Mouse (Mus musculus) heart, embryonic 15.5 days (tissue): ENCODE results near the gene Socs5. TPM values are rescaled to one million over a fixed set of nuclear protein-coding genes. Genes with fewer than 3 reads are reported as not detected.

ENCODE experiments used
- ATAC-seq: fragments of 200-750 bp; cut with Nextera tagmentation; replicated peaks from 2 replicates; pipeline ENCODE4 v1.8.0; 2017; ENCODE audit warnings: low read depth, moderate TSS enrichment; ENCODE audit not compliant: insufficient number of reproducible peaks, insufficient read depth, low FRiP score
- H3K27ac ChIP-seq: fragments of 300-500 bp; sonication (generic); 2 replicates; pipeline ENCODE4 v1.5.1; 2015; ENCODE audit warnings: mild to moderate bottlenecking, inconsistent platforms
- H3K27me3 ChIP-seq: fragments of 300-500 bp; sonication (generic); 2 replicates; pipeline ENCODE4 v1.6.1; 2015; ENCODE audit warnings: inconsistent platforms
- H3K36me3 ChIP-seq: fragments of 300-500 bp; sonication (generic); 2 replicates; pipeline ENCODE4 v1.6.1; 2015; ENCODE audit warnings: mild to moderate bottlenecking, inconsistent platforms
- H3K4me1 ChIP-seq: fragments of 300-500 bp; sonication (generic); replicated peaks from 2 replicates; pipeline ENCODE4 v1.6.1; 2015; ENCODE audit warnings: inconsistent platforms
- H3K4me2 ChIP-seq: fragments of 300-500 bp; sonication (generic); 2 replicates; pipeline ENCODE4 v1.6.1; 2015; ENCODE audit warnings: inconsistent platforms, mild to moderate bottlenecking, moderate library complexity
- H3K4me3 ChIP-seq: fragments of 300-500 bp; sonication (generic); 2 replicates; pipeline ENCODE4 v1.5.1; 2015; ENCODE audit warnings: mild to moderate bottlenecking, inconsistent platforms
- H3K9ac ChIP-seq: fragments of 300-500 bp; sonication (generic); 2 replicates; pipeline ENCODE4 v1.6.1; 2015; ENCODE audit warnings: mild to moderate bottlenecking, inconsistent platforms
- H3K9me3 ChIP-seq: fragments of 300-500 bp; sonication (generic); replicated peaks from 2 replicates; pipeline ENCODE4 v1.6.1; 2016; ENCODE audit warnings: inconsistent platforms
- WGBS: fragments of 180-500 bp; shearing (Covaris S2); methylation state at CpG from one replicate; pipeline ENCODE4 v1.1.7; 2015; ENCODE audit warnings: mixed read lengths; 5-methylcytosine and 5-hydroxymethylcytosine counted together
- polyA plus RNA-seq: library from polyadenylated mRNA; unstranded; fragments of >200 nt; fragmentation: Nextera tagmentation; extraction: Ambion mirVana; gene quantifications from 2 replicates; pipeline ENCODE4 v1.2.1, GENCODE M21; 2015

The Socs5 gene
- polyA plus RNA-seq, 1 experiment from 2014 or later, result 10.5 TPM

- no peak overlapping the region for H3K27ac ChIP-seq
- WGBS, result 85% methylated on average over 6 of the region's 6 CpGs
These were observed 21.8 kb upstream of the Socs5 start for GRCm38 (mm10) chr17:87085726-87086125.

GRCm38 (mm10) chr17:87089296-87089695 is 18.2 kb upstream of the Socs5 start:
- no peak for ATAC-seq
- Histone ChIP-seq H3K9me3 (no peaks in the 10 kb centered on the region), H3K4me3 (no peak overlapping the region), H3K36me3 (no peaks in the 10 kb centered on the region), H3K4me1 (peaks cover 9% of the 10 kb centered on the region), H3K9ac (no peak overlapping the region), H3K27ac (no peak overlapping the region), H3K27me3 (0 out of 2 replicates have a peak, but pooled peaks cover 6% of the 10 kb centered on the region), H3K4me2 (no peak overlapping the region)
- WGBS, result 75% methylated on average over 7 of the region's 7 CpGs

More at GRCm38 (mm10) chr17:87085726-87086125, 21.8 kb upstream of the Socs5 start:
- no peaks in the 10 kb centered on the region for H3K27me3 ChIP-seq
- no peaks in the 10 kb centered on the region for H3K36me3 ChIP-seq
- no peaks in the 10 kb centered on the region for H3K9me3 ChIP-seq
- no peak overlapping the region for H3K4me2 ChIP-seq
- no peaks in the 10 kb centered on the region for H3K4me1 ChIP-seq
- ATAC-seq, result no peak
- no peak overlapping the region for H3K4me3 ChIP-seq
- H3K9ac ChIP-seq, result no peak overlapping the region

- Histone ChIP-seq H3K9ac (no peak overlapping the region; the same call in 1 of the 2 replicates), H3K36me3 (no peaks in the 10 kb centered on the region), H3K27me3 (0 out of 2 replicates have a peak, but pooled peaks cover 6% of the 10 kb centered on the region), H3K9me3 (no peaks in the 10 kb centered on the region), H3K4me3 (no peak overlapping the region), H3K27ac (no peak overlapping the region), H3K4me1 (peaks cover 9% of the 10 kb centered on the region), H3K4me2 (no peak overlapping the region)
- no peak for ATAC-seq
- WGBS, result 29% methylated on average over 5 of the region's 5 CpGs
These were observed 14.4 kb upstream of the Socs5 start for GRCm38 (mm10) chr17:87093061-87093460.

- Histone ChIP-seq H3K27ac (no peak overlapping the region), H3K4me3 (no peak overlapping the region), H3K4me1 (peaks cover 9% of the 10 kb centered on the region), H3K9ac (no peak overlapping the region), H3K27me3 (no peaks in the 10 kb centered on the region), H3K9me3 (no peaks in the 10 kb centered on the region), H3K4me2 (no peak overlapping the region), H3K36me3 (no peaks in the 10 kb centered on the region)
- 39% methylated on average over 2 of the region's 2 CpGs for WGBS
- no peak for ATAC-seq
These were observed 10.5 kb upstream of the Socs5 start for GRCm38 (mm10) chr17:87096951-87097350.

- Histone ChIP-seq H3K36me3 (no peaks in the 10 kb centered on the region), H3K9ac (no peak overlapping the region), H3K4me3 (no peak overlapping the region), H3K27ac (no peak overlapping the region), H3K9me3 (no peaks in the 10 kb centered on the region), H3K27me3 (no peaks in the 10 kb centered on the region), H3K4me2 (no peak overlapping the region), H3K4me1 (peaks cover 10% of the 10 kb centered on the region)
- WGBS, result 74% methylated on average over 5 of the region's 5 CpGs
- no peak for ATAC-seq
These were observed 9.9 kb upstream of the Socs5 start for GRCm38 (mm10) chr17:87097576-87097975.

- no peak overlapping the region for H3K4me2 ChIP-seq
- no peak overlapping the region for H3K9ac ChIP-seq
- no peaks in the 10 kb centered on the region for H3K27me3 ChIP-seq
- H3K36me3 ChIP-seq, result no peaks in the 10 kb centered on the region
- H3K27ac ChIP-seq, result no peak overlapping the region
- ATAC-seq, result no peak
- no peaks in the 10 kb centered on the region for H3K9me3 ChIP-seq
- H3K4me3 ChIP-seq, result no peak overlapping the region
- WGBS, result 73% methylated on average over 4 of the region's 4 CpGs
- peaks cover 7% of the 10 kb centered on the region for H3K4me1 ChIP-seq
These were observed 6.5 kb upstream of the Socs5 start for GRCm38 (mm10) chr17:87100947-87101346.

- no peak for ATAC-seq
- no peaks in the 10 kb centered on the region for H3K9me3 ChIP-seq
- H3K9ac ChIP-seq, result no peak overlapping the region
- H3K4me2 ChIP-seq, result peak overlapping the region; percentile 11; the same call in 1 of the 2 replicates
- no peaks in the 10 kb centered on the region for H3K36me3 ChIP-seq
- no peaks in the 10 kb centered on the region for H3K27me3 ChIP-seq
- no peak overlapping the region for H3K4me3 ChIP-seq
- WGBS, result 40% methylated on average over 8 of the region's 8 CpGs
- peaks cover 14% of the 10 kb centered on the region for H3K4me1 ChIP-seq
- H3K27ac ChIP-seq, result 0 out of 2 replicates have a peak overlapping the region, but pooled peaks have one; percentile 7
These were observed 4.8 kb upstream of the Socs5 start for GRCm38 (mm10) chr17:87102636-87103035.

- no peak for ATAC-seq
- no peak overlapping the region for H3K4me3 ChIP-seq
- H3K36me3 ChIP-seq, result no peaks in the 10 kb centered on the region
- H3K27me3 ChIP-seq, result no peaks in the 10 kb centered on the region
- H3K4me1 ChIP-seq, result peaks cover 15% of the 10 kb centered on the region
- H3K4me2 ChIP-seq, result no peak overlapping the region; the same call in 1 of the 2 replicates
- 67% methylated on average over 5 of the region's 5 CpGs for WGBS
- 0 out of 2 replicates have a peak overlapping the region, but pooled peaks have one; percentile 7 for H3K27ac ChIP-seq
- no peak overlapping the region for H3K9ac ChIP-seq
- H3K9me3 ChIP-seq, result no peaks in the 10 kb centered on the region
These were observed 4.4 kb upstream of the Socs5 start for GRCm38 (mm10) chr17:87103060-87103459.

- no peak overlapping the region for H3K4me2 ChIP-seq
- 89% methylated on average over 4 of the region's 4 CpGs for WGBS
These were observed 3.2 kb upstream of the Socs5 start for GRCm38 (mm10) chr17:87104276-87104675.

GRCm38 (mm10) chr17:87105941-87106340 is 1.5 kb upstream of the Socs5 start:
- no peaks in the 10 kb centered on the region for H3K36me3 ChIP-seq
- H3K27me3 ChIP-seq, result no peaks in the 10 kb centered on the region
- ATAC-seq, result no peak
- peak overlapping the region; percentile 78 for H3K4me3 ChIP-seq
- H3K9me3 ChIP-seq, result no peaks in the 10 kb centered on the region
- H3K9ac ChIP-seq, result no peak overlapping the region
- H3K27ac ChIP-seq, result peak overlapping the region; percentile 86
- H3K4me2 ChIP-seq, result peak overlapping the region; percentile 87
- peaks cover 29% of the 10 kb centered on the region for H3K4me1 ChIP-seq
- 66% methylated on average over 7 of the region's 7 CpGs for WGBS

More at GRCm38 (mm10) chr17:87104276-87104675, 3.2 kb upstream of the Socs5 start:
- peaks cover 25% of the 10 kb centered on the region for H3K4me1 ChIP-seq
- no peak overlapping the region for H3K4me3 ChIP-seq
- no peaks in the 10 kb centered on the region for H3K27me3 ChIP-seq
- no peaks in the 10 kb centered on the region for H3K9me3 ChIP-seq
- ATAC-seq, result no peak
- H3K27ac ChIP-seq, result no peak overlapping the region
- H3K36me3 ChIP-seq, result no peaks in the 10 kb centered on the region
- no peak overlapping the region for H3K9ac ChIP-seq

GRCm38 (mm10) chr17:87106691-87107523 is 572 bp upstream of the Socs5 start:
- Histone ChIP-seq H3K4me1 (peaks cover 29% of the 10 kb centered on the region), H3K36me3 (no peaks in the 10 kb centered on the region), H3K9me3 (no peaks in the 10 kb centered on the region), H3K27ac (peak overlapping the region; percentile 86), H3K9ac (peak overlapping the region; percentile 84), H3K27me3 (no peaks in the 10 kb centered on the region), H3K4me2 (peak overlapping the region; percentile 87), H3K4me3 (peak overlapping the region; percentile 78)
- peak; percentile 98 for ATAC-seq
- under 1% methylated on average over 51 of the region's 51 CpGs for WGBS
